Mouse (Mus musculus): ENCODE measurements around the gene Gm10192.

GRCm38 (mm10) chr4:97212514-97212913 is 29.5 kb upstream of the Gm10192 start:
- TF ChIP-seq CTCF (IDR thresholded peaks at IDR 0.05; ENCODE audit: control insufficient read depth, insufficient read depth, insufficient replicate concordance, low read depth, low read length) (no peak), POLR2A (IDR thresholded peaks at IDR 0.05; ENCODE audit: control insufficient read depth, low read depth, low read length) (no peak)

All from testis, adult 2 months (tissue).